Mouse (Mus musculus) lung, postnatal 0 days (tissue): Measurements from ENCODE around the gene Boc. TPM values are rescaled to one million over a fixed set of nuclear protein-coding genes. Genes with fewer than 3 reads are reported as not detected.

Source experiments
- ATAC-seq: fragments of 200-750 bp; cut with Nextera tagmentation; 2 replicates; pipeline ENCODE4 v1.8.0; 2017; ENCODE audit warnings: moderate library complexity
- DNase-seq: peaks from one replicate; pipeline ENCODE4 v3.0.0-alpha.2; 2016; ENCODE audit warnings: low spot score
- H3K27ac ChIP-seq: fragments of 300-500 bp; sonication (generic); 2 replicates; pipeline ENCODE4 v1.5.1; 2014; ENCODE audit warnings: antibody characterized with exemption, mild to moderate bottlenecking, low read length, mixed read lengths
- H3K27me3 ChIP-seq: fragments of 300-500 bp; sonication (generic); replicated peaks from 2 replicates; pipeline ENCODE4 v1.6.1; 2014; ENCODE audit warnings: low read length, mixed read lengths; ENCODE audit not compliant: insufficient read depth
- H3K36me3 ChIP-seq: fragments of 300-500 bp; sonication (generic); 2 replicates; pipeline ENCODE4 v1.6.1; 2014; ENCODE audit warnings: low read length, mixed read lengths; ENCODE audit not compliant: insufficient read depth
- H3K4me1 ChIP-seq: fragments of 300-500 bp; sonication (generic); 2 replicates; pipeline ENCODE4 v1.6.1; 2014; ENCODE audit warnings: antibody characterized with exemption, low read depth, low read length, mixed read lengths; ENCODE audit not compliant: insufficient read depth
- H3K4me2 ChIP-seq: fragments of 300-500 bp; sonication (generic); replicated peaks from 2 replicates; pipeline ENCODE4 v1.6.1; 2014; ENCODE audit warnings: low read depth, mild to moderate bottlenecking, low read length, moderate library complexity, mixed read lengths
- H3K4me3 ChIP-seq: fragments of 300-500 bp; sonication (generic); 2 replicates; pipeline ENCODE4 v1.5.1; 2014; ENCODE audit warnings: low read depth, low read length
- H3K9ac ChIP-seq: fragments of 300-500 bp; sonication (generic); replicated peaks from 2 replicates; pipeline ENCODE4 v1.6.1; 2014; ENCODE audit warnings: low read depth, mild to moderate bottlenecking
- H3K9me3 ChIP-seq: fragments of 300-500 bp; sonication (generic); 2 replicates; pipeline ENCODE4 v1.6.1; 2016; ENCODE audit warnings: low read length, mixed read lengths
- CTCF ChIP-seq: IDR thresholded peaks from 2 replicates; pipeline ENCODE4 v1.5.1; 2016; ENCODE audit warnings: antibody characterized with exemption, mild to moderate bottlenecking
- EP300 ChIP-seq: IDR thresholded peaks from 2 replicates; pipeline ENCODE4 v1.6.1; 2016; ENCODE audit warnings: antibody characterized with exemption, mild to moderate bottlenecking, control low read depth
- WGBS: fragments of 180-500 bp; shearing (Covaris S2); extraction: QIAGEN DNeasy Blood & Tissue Kit; methylation state at CpG from one replicate; pipeline ENCODE4 v1.1.7; 2014; 5-methylcytosine and 5-hydroxymethylcytosine counted together
- polyA plus RNA-seq: library from polyadenylated mRNA; unstranded; fragments of >200 nt; fragmentation: Nextera tagmentation; extraction: Ambion mirVana; gene quantifications from 2 replicates; pipeline ENCODE4 v1.2.1, GENCODE M21; 2015

Boc gene
- polyA plus RNA-seq, 1 experiment from 2014 or later: 14.1 TPM

DNA sequence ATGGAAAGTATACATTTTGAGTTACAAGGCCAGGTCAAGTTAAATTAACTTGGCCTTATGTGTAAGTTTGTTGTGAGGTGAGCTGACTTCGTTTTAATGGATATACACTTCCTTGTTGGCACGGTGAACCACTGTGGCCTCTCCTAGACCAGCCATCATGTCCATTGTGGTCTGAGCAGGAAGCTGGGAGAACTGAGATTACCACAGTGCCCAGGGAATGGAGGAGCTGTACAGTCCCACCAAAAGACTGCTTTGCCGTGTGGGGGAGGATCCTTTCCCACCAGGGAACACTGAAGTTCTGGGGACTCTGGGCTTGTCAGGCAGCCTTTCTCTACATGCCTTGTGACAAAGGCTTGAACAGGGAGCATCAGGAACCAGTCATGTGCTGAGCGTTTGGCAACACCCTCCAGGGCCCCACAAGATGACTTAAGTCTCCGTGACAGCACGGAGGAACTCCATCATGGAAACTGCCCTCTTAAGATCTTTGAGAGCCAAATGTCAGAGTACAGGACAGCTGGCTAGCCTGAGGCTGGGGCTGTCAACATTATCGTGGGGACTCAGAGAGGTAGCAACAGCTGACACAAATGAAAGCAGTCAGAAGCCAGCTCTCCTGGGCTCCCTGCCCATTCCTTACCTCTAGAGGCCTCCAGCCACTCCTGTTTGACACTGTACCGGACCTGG, 55.7 kb downstream of the Boc start:
- peaks cover 16% of the 10 kb centered on the region; the same call in 1 of the 2 replicates for H3K36me3 ChIP-seq
- H3K9me3 ChIP-seq: no peaks in the 10 kb centered on the region
- ATAC-seq (peak; percentile 67), DNase-seq (peak; percentile 75)
- no peaks in the 10 kb centered on the region for H3K27me3 ChIP-seq
- no peaks in the 10 kb centered on the region for H3K4me1 ChIP-seq
- H3K4me3 ChIP-seq: no peak overlapping the region
- no peak overlapping the region for H3K4me2 ChIP-seq
- TF ChIP-seq EP300: 0 out of 2 replicates have a peak, but pooled peaks have one; percentile 8
- no peak for TF ChIP-seq CTCF
- H3K27ac ChIP-seq: peak overlapping the region; percentile 38
- WGBS: 32% methylated on average over 8 of the region's 8 CpGs
- H3K9ac ChIP-seq: no peak overlapping the region

DNA sequence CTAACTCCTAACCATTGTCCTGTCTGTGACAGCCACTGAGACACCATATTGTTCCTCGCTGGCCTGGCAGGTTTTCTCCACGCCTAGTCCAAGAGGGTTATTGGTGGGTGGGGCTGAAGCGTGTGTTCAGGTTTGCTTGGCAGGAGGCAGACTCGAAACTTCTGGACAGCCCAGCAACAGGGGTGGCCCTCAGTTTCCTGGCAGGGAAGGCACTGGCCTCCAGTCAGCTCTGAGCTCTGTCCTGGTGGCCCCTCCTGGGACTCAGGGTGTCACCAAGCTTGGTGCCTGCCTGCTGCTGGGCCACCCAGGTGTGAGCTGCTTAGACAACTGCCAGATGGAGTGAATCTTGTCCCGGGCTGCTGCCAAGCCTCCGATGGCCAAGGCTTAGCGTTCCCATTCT, 56.4 kb downstream of the Boc start:
- Histone ChIP-seq H3K4me1 (no peaks in the 10 kb centered on the region), H3K4me2 (no peak overlapping the region), H3K9ac (no peak overlapping the region), H3K9me3 (no peaks in the 10 kb centered on the region), H3K27me3 (no peaks in the 10 kb centered on the region), H3K36me3 (peaks cover 16% of the 10 kb centered on the region; the same call in 1 of the 2 replicates), H3K27ac (0 out of 2 replicates have a peak overlapping the region, but pooled peaks have one; percentile 20), H3K4me3 (no peak overlapping the region)
- WGBS: 49% methylated on average over 7 of the region's 7 CpGs
- ATAC-seq (no peak), DNase-seq (no peak)
- no peak for TF ChIP-seq CTCF

DNA sequence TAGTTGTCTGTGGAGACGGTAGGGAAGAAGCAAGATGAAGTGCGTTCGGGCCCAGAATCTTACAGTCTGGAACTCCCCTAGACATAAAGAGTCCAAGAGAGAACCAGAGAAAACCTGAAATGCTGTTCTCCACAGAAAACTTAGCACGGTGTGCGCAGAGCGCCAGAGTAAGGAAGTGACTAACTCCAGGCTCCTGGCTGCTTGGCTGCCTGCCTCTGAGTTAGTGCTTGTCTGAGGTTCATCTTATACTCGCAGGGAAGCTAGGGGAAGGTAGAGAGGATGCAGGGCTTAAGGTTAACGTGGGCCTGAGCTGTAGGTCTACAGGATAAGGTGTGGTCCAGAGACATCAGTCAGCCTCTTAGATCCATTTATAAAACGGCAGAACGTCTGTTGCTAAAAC, 56.9 kb downstream of the Boc start:
- Histone ChIP-seq H3K9me3 (no peaks in the 10 kb centered on the region), H3K4me1 (no peaks in the 10 kb centered on the region), H3K27ac (no peak overlapping the region), H3K4me2 (no peak overlapping the region), H3K9ac (no peak overlapping the region), H3K27me3 (no peaks in the 10 kb centered on the region), H3K36me3 (peaks cover 16% of the 10 kb centered on the region; the same call in 1 of the 2 replicates), H3K4me3 (no peak overlapping the region)
- TF ChIP-seq CTCF: no peak
- no peak for TF ChIP-seq EP300
- DNase-seq: no peak
- 84% methylated on average over 10 of the region's 10 CpGs for WGBS
- no peak for ATAC-seq

DNA sequence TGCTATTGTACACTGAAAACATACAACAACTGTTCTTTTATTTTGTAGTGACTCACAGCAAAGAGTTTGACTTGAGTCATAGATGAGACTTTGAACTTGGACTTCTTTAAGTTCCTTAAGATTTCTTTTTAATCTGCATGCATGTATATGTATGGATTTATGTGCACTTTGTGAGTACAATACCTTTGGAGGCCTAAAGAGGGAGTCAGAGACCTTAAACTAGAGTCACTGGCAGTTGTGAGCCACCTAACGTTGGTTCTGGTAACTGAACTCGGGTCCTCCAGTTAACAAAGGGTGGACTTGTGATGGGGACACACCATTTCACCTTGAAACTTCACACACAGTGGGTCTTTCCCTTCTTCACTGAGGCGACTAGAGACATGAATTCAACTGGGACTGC, 60.2 kb downstream of the Boc start:
- H3K36me3 ChIP-seq: peaks cover 12% of the 10 kb centered on the region; the same call in 1 of the 2 replicates
- 90% methylated on average over 3 of the region's 3 CpGs for WGBS

DNA sequence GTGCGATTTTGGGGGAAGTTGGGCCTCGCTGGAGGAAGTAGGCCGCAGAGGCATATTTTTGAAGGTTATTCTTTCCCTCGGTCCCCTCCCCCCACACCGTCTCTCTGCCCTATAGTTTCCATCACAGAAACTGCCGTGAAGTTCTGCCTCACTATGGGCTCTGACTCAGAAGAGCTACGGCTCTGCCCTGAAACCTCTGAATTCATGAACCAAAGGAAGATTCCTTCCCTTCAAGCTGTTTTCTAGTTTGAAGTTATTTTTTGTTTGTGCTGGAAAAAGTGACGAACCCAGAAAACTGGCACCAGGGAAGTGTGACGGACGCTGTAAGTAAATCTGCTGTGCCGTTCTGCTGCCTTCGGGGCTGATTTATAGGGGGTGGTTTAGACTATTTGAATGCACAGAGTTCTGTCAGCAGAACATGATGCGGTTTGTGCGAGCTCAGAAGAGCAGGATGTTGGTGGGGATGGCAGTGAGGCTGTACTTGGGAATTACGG, 61.7 kb downstream of the Boc start:
- Histone ChIP-seq H3K4me2 (no peak overlapping the region), H3K27me3 (no peaks in the 10 kb centered on the region), H3K36me3 (peaks cover 12% of the 10 kb centered on the region; the same call in 1 of the 2 replicates), H3K27ac (no peak overlapping the region), H3K4me3 (no peak overlapping the region), H3K9me3 (no peaks in the 10 kb centered on the region), H3K4me1 (0 out of 2 replicates have a peak, but pooled peaks cover 5% of the 10 kb centered on the region), H3K9ac (no peak overlapping the region)
- ATAC-seq (no peak), DNase-seq (no peak)
- 72% methylated on average over 15 of the region's 15 CpGs for WGBS
- TF ChIP-seq EP300 (no peak), CTCF (no peak)

More for the DNA sequence above, 60.2 kb downstream of the Boc start:
- no peak overlapping the region for H3K27ac ChIP-seq
- no peak overlapping the region for H3K4me2 ChIP-seq
- 0 out of 2 replicates have a peak, but pooled peaks cover 5% of the 10 kb centered on the region for H3K4me1 ChIP-seq
- H3K9me3 ChIP-seq: no peaks in the 10 kb centered on the region
- DNase-seq: no peak
- no peak for TF ChIP-seq EP300
- TF ChIP-seq CTCF: no peak; the same call in 1 of the 2 replicates
- no peak overlapping the region for H3K9ac ChIP-seq
- no peak overlapping the region for H3K4me3 ChIP-seq
- no peak for ATAC-seq
- no peaks in the 10 kb centered on the region for H3K27me3 ChIP-seq

DNA sequence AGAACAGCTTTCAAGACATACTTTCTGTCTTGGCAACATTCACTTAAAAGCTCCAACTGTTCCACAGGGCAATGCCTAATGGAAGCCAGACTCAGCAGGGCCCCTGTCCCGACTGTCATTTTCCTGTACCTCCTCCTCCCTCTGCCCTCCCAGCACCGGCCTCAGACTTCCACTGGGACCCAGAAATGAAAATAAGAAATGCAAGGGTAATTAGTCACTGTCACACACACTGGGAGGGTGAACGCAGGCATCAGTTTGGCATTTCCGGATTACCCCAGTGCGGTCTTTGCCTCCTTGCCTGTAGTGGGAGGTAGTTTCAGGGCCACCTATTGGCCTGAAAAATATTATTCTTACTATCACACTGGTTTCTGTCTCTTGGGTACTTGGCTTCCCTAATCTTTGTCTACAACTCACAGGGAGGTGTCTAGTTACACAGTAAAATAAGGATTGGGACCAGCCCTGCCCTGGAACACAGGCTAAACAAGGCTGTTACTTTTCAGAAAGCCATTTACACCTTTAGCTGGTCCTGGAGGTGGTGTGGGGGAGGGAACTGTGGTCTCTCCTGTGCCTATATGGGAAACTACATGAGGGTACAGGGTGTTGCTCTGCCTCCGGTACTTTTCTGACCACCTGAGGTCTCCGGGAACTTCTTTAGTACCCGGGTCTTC, 64.1 kb downstream of the Boc start:
- 0 out of 2 replicates have a peak, but pooled peaks cover 4% of the 10 kb centered on the region for H3K36me3 ChIP-seq
- 0 out of 2 replicates have a peak, but pooled peaks cover 5% of the 10 kb centered on the region for H3K4me1 ChIP-seq

More for the DNA sequence above, 64.1 kb downstream of the Boc start:
- Histone ChIP-seq H3K4me2 (no peak overlapping the region), H3K9ac (no peak overlapping the region), H3K27me3 (no peaks in the 10 kb centered on the region), H3K27ac (peak overlapping the region; percentile 78), H3K9me3 (no peaks in the 10 kb centered on the region), H3K4me3 (no peak overlapping the region)
- ATAC-seq (peak; percentile 27; the same call in 1 of the 2 replicates), DNase-seq (no peak)
- 32% methylated on average over 8 of the region's 8 CpGs for WGBS
- no peak for TF ChIP-seq EP300
- no peak for TF ChIP-seq CTCF
